Mouse (Mus musculus): ENCODE measurements around the gene 4930452B06Rik. TPM values are rescaled to one million over a fixed set of nuclear protein-coding genes. Genes with fewer than 3 reads are reported as not detected.
A peak's percentile ranks its signal among the peaks of the same experiment; 100 is the strongest.

The 4930452B06Rik gene
- polyA plus RNA-seq, 1 experiment from 2014 or later = 8.9 TPM

- H3K4me3 ChIP-seq (replicated peaks) = no peak overlapping the region
- 44% methylated on average over 5 of the region's 5 CpGs for WGBS
- ATAC-seq (ENCODE audit: insufficient number of reproducible peaks, insufficient read depth, low FRiP score, low TSS enrichment, low read depth) = no peak
- H3K27me3 ChIP-seq = no peaks in the 10 kb centered on the region
- peaks cover 8% of the 10 kb centered on the region; the same call in 1 of the 2 replicates for H3K9me3 ChIP-seq
- peaks cover 6% of the 10 kb centered on the region; the same call in 1 of the 2 replicates for H3K36me3 ChIP-seq
- H3K4me2 ChIP-seq = no peak overlapping the region
- peaks cover 18% of the 10 kb centered on the region for H3K4me1 ChIP-seq (replicated peaks)
- no peak overlapping the region for H3K9ac ChIP-seq (replicated peaks)
- no peak overlapping the region for H3K27ac ChIP-seq
Observed at GRCm38 (mm10) chr14:8478098-8478497, 187.9 kb downstream of the 4930452B06Rik start.

- H3K4me2 ChIP-seq = no peak overlapping the region
- WGBS = 28% methylated on average over 8 of the region's 8 CpGs
- peaks cover 8% of the 10 kb centered on the region; the same call in 1 of the 2 replicates for H3K9me3 ChIP-seq
- H3K36me3 ChIP-seq = peaks cover 6% of the 10 kb centered on the region; the same call in 1 of the 2 replicates
- no peaks in the 10 kb centered on the region for H3K27me3 ChIP-seq
- peaks cover 18% of the 10 kb centered on the region for H3K4me1 ChIP-seq (replicated peaks)
- no peak for ATAC-seq (ENCODE audit: insufficient number of reproducible peaks, insufficient read depth, low FRiP score, low TSS enrichment, low read depth)
- no peak overlapping the region for H3K27ac ChIP-seq
- H3K4me3 ChIP-seq (replicated peaks) = no peak overlapping the region
- no peak overlapping the region for H3K9ac ChIP-seq (replicated peaks)
Observed at GRCm38 (mm10) chr14:8477348-8477747, 188.7 kb downstream of the 4930452B06Rik start.

- H3K27ac ChIP-seq = no peak overlapping the region
- peaks cover 6% of the 10 kb centered on the region; the same call in 1 of the 2 replicates for H3K36me3 ChIP-seq
- H3K9ac ChIP-seq (replicated peaks) = no peak overlapping the region
- peaks cover 8% of the 10 kb centered on the region; the same call in 1 of the 2 replicates for H3K9me3 ChIP-seq
- no peaks in the 10 kb centered on the region for H3K27me3 ChIP-seq
- no peak overlapping the region for H3K4me2 ChIP-seq
- no peak for ATAC-seq (ENCODE audit: insufficient number of reproducible peaks, insufficient read depth, low FRiP score, low TSS enrichment, low read depth)
- 65% methylated on average over 3 of the region's 3 CpGs for WGBS
- peaks cover 18% of the 10 kb centered on the region for H3K4me1 ChIP-seq (replicated peaks)
- H3K4me3 ChIP-seq (replicated peaks) = no peak overlapping the region
Observed at GRCm38 (mm10) chr14:8476606-8477005, 189.4 kb downstream of the 4930452B06Rik start.

- Histone ChIP-seq H3K4me1 (replicated peaks) (peaks cover 18% of the 10 kb centered on the region), H3K36me3 (peaks cover 6% of the 10 kb centered on the region; the same call in 1 of the 2 replicates), H3K27ac (no peak overlapping the region), H3K4me2 (no peak overlapping the region), H3K27me3 (no peaks in the 10 kb centered on the region), H3K4me3 (replicated peaks) (no peak overlapping the region), H3K9ac (replicated peaks) (no peak overlapping the region), H3K9me3 (peaks cover 8% of the 10 kb centered on the region; the same call in 1 of the 2 replicates)
- 87% methylated on average over 5 of the region's 5 CpGs for WGBS
- no peak for ATAC-seq (ENCODE audit: insufficient number of reproducible peaks, insufficient read depth, low FRiP score, low TSS enrichment, low read depth)
Observed at GRCm38 (mm10) chr14:8475851-8476250, 190.2 kb downstream of the 4930452B06Rik start.

GRCm38 (mm10) chr14:8472884-8473283 lies 193.2 kb downstream of the 4930452B06Rik start:
- no peak overlapping the region for H3K9ac ChIP-seq (replicated peaks)
- H3K36me3 ChIP-seq = no peaks in the 10 kb centered on the region
- no peaks in the 10 kb centered on the region for H3K27me3 ChIP-seq
- no peak for ATAC-seq (ENCODE audit: insufficient number of reproducible peaks, insufficient read depth, low FRiP score, low TSS enrichment, low read depth)
- H3K4me2 ChIP-seq = no peak overlapping the region
- peaks cover 12% of the 10 kb centered on the region for H3K4me1 ChIP-seq (replicated peaks)
- no peak overlapping the region for H3K4me3 ChIP-seq (replicated peaks)
- H3K27ac ChIP-seq = no peak overlapping the region
- no peaks in the 10 kb centered on the region for H3K9me3 ChIP-seq
- 80% methylated on average over 2 of the region's 2 CpGs for WGBS

- Histone ChIP-seq H3K4me1 (replicated peaks) (peaks cover 9% of the 10 kb centered on the region; the same call in 1 of the 2 replicates), H3K9me3 (no peaks in the 10 kb centered on the region), H3K27ac (no peak overlapping the region), H3K9ac (replicated peaks) (no peak overlapping the region), H3K4me2 (no peak overlapping the region), H3K4me3 (replicated peaks) (no peak overlapping the region), H3K27me3 (no peaks in the 10 kb centered on the region), H3K36me3 (no peaks in the 10 kb centered on the region)
- no peak; the same call in 1 of the 2 replicates for ATAC-seq (ENCODE audit: insufficient number of reproducible peaks, insufficient read depth, low FRiP score, low TSS enrichment, low read depth)
- WGBS = 56% methylated on average over 14 of the region's 14 CpGs
Observed at GRCm38 (mm10) chr14:8464401-8465154, 201.5 kb downstream of the 4930452B06Rik start.

GRCm38 (mm10) chr14:8462973-8463372 lies 203.1 kb downstream of the 4930452B06Rik start:
- Histone ChIP-seq H3K9ac (replicated peaks) (no peak overlapping the region), H3K4me1 (replicated peaks) (peaks cover 9% of the 10 kb centered on the region; the same call in 1 of the 2 replicates), H3K36me3 (no peaks in the 10 kb centered on the region), H3K27ac (no peak overlapping the region), H3K4me2 (no peak overlapping the region), H3K27me3 (no peaks in the 10 kb centered on the region), H3K4me3 (replicated peaks) (no peak overlapping the region), H3K9me3 (no peaks in the 10 kb centered on the region)
- 69% methylated on average over 4 of the region's 4 CpGs for WGBS
- no peak for ATAC-seq (ENCODE audit: insufficient number of reproducible peaks, insufficient read depth, low FRiP score, low TSS enrichment, low read depth)

GRCm38 (mm10) chr14:8462321-8462909 lies 203.6 kb downstream of the 4930452B06Rik start:
- H3K4me3 ChIP-seq (replicated peaks) = no peak overlapping the region
- no peak overlapping the region for H3K4me2 ChIP-seq
- peaks cover 9% of the 10 kb centered on the region; the same call in 1 of the 2 replicates for H3K4me1 ChIP-seq (replicated peaks)
- H3K27me3 ChIP-seq = no peaks in the 10 kb centered on the region
- no peaks in the 10 kb centered on the region for H3K9me3 ChIP-seq
- 62% methylated on average over 6 of the region's 6 CpGs for WGBS
- ATAC-seq (ENCODE audit: insufficient number of reproducible peaks, insufficient read depth, low FRiP score, low TSS enrichment, low read depth) = no peak
- no peak overlapping the region for H3K9ac ChIP-seq (replicated peaks)
- no peak overlapping the region for H3K27ac ChIP-seq
- no peaks in the 10 kb centered on the region for H3K36me3 ChIP-seq

- H3K27me3 ChIP-seq = no peaks in the 10 kb centered on the region
- no peak overlapping the region for H3K4me3 ChIP-seq (replicated peaks)
- H3K9ac ChIP-seq (replicated peaks) = no peak overlapping the region
- no peaks in the 10 kb centered on the region for H3K36me3 ChIP-seq
- no peaks in the 10 kb centered on the region for H3K9me3 ChIP-seq
- H3K4me2 ChIP-seq = peak overlapping the region; percentile 27; the same call in 1 of the 2 replicates
- WGBS = 41% methylated on average over 19 of the region's 19 CpGs
- peaks cover 7% of the 10 kb centered on the region; the same call in 1 of the 2 replicates for H3K4me1 ChIP-seq (replicated peaks)
- ATAC-seq (ENCODE audit: insufficient number of reproducible peaks, insufficient read depth, low FRiP score, low TSS enrichment, low read depth) = 0 out of 2 replicates have a peak, but pooled peaks have one; percentile 42
- H3K27ac ChIP-seq = no peak overlapping the region
Observed at GRCm38 (mm10) chr14:8460226-8461129, 205.6 kb downstream of the 4930452B06Rik start.

GRCm38 (mm10) chr14:8459759-8460158 lies 206.3 kb downstream of the 4930452B06Rik start:
- WGBS = 58% methylated on average over 4 of the region's 4 CpGs
- H3K4me3 ChIP-seq (replicated peaks) = no peak overlapping the region
- ATAC-seq (ENCODE audit: insufficient number of reproducible peaks, insufficient read depth, low FRiP score, low TSS enrichment, low read depth) = no peak

More at GRCm38 (mm10) chr14:8459759-8460158, 206.3 kb downstream of the 4930452B06Rik start:
- Histone ChIP-seq H3K4me2 (no peak overlapping the region), H3K36me3 (no peaks in the 10 kb centered on the region), H3K27me3 (no peaks in the 10 kb centered on the region), H3K9me3 (no peaks in the 10 kb centered on the region), H3K27ac (no peak overlapping the region), H3K4me1 (replicated peaks) (peaks cover under 1% of the 10 kb centered on the region; the same call in 1 of the 2 replicates), H3K9ac (replicated peaks) (no peak overlapping the region)

All from limb, embryonic 12.5 days (tissue).